Comparison of ENCODE assay signal across 8 mouse cellular contexts in the genomic region with DNA sequence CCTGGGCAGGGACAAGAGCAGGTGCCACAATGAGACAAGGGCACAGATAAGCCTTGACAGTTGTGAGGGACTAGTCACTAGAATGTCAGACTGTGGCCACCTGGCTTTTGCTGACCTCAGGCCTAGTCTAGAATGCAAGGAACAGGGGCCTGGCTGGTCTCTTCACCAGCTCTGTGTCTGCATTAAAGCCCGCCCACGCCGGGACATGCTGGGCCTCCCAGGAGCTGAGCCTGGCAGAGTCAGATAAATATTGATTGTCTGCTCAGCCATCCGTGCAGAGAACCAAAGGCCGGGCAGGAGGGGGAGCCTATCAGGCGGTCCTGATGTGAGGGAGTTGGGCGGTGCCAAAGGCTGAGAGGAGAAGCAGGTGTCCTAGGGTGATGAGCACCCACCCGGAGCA. TPM values are rescaled to one million over a fixed set of nuclear protein-coding genes. Genes with fewer than 3 reads are reported as not detected.
A peak's percentile ranks its signal among the peaks of the same experiment; 100 is the strongest.
DNase-seq lines count a peak whose midpoint lies in the region; ATAC-seq lines count a peak whose summit lies in the region.

No protein-coding gene starts in this region.

- H3K36me3 ChIP-seq in limb, embryonic 11.5 days (ENCODE audit: control insufficient read depth, insufficient read depth, low read length) = no peaks in the 10 kb centered on the region
- no peaks in the 10 kb centered on the region for H3K36me3 ChIP-seq in limb, embryonic 10.5 days
- H3K36me3 ChIP-seq in hindbrain, embryonic 14.5 days (replicated peaks; ENCODE audit: control insufficient read depth, insufficient read depth) = no peaks in the 10 kb centered on the region
- no peaks in the 10 kb centered on the region for H3K36me3 ChIP-seq in midbrain, embryonic 15.5 days (replicated peaks)

- H3K9me3 ChIP-seq in limb, embryonic 11.5 days (ENCODE audit: control insufficient read depth, low read length) = no peaks in the 10 kb centered on the region
- H3K9me3 ChIP-seq in limb, embryonic 10.5 days (replicated peaks) = no peaks in the 10 kb centered on the region
- no peaks in the 10 kb centered on the region for H3K9me3 ChIP-seq in hindbrain, embryonic 14.5 days (ENCODE audit: control insufficient read depth, low read length)
- H3K9me3 ChIP-seq in midbrain, embryonic 15.5 days = no peaks in the 10 kb centered on the region

- no peak overlapping the region for H3K9ac ChIP-seq in limb, embryonic 11.5 days (ENCODE audit: low read length)
- H3K9ac ChIP-seq in hindbrain, embryonic 14.5 days = peak overlapping the region; percentile 22; the same call in 1 of the 2 replicates
- H3K9ac ChIP-seq in midbrain, embryonic 15.5 days = no peak overlapping the region

- H3K4me2 ChIP-seq in limb, embryonic 11.5 days (ENCODE audit: low read depth, severe bottlenecking) = no peak overlapping the region
- H3K4me2 ChIP-seq in hindbrain, embryonic 14.5 days (replicated peaks) = no peak overlapping the region
- H3K4me2 ChIP-seq in midbrain, embryonic 15.5 days = no peak overlapping the region

- H3K4me3 ChIP-seq in limb, embryonic 11.5 days (ENCODE audit: low read depth, low read length) = no peak overlapping the region
- no peak overlapping the region for H3K4me3 ChIP-seq in limb, embryonic 10.5 days
- H3K4me3 ChIP-seq in hindbrain, embryonic 14.5 days (replicated peaks; ENCODE audit: low read length) = no peak overlapping the region
- H3K4me3 ChIP-seq in midbrain, embryonic 15.5 days = no peak overlapping the region

- H3K27me3 ChIP-seq in limb, embryonic 11.5 days (ENCODE audit: control insufficient read depth, insufficient read depth, low read length) = no peaks in the 10 kb centered on the region
- H3K27me3 ChIP-seq in limb, embryonic 10.5 days (ENCODE audit: low read depth, poor library complexity, severe bottlenecking) = peaks cover 23% of the 10 kb centered on the region
- H3K27me3 ChIP-seq in hindbrain, embryonic 14.5 days (ENCODE audit: control insufficient read depth, insufficient read depth, low read length) = no peaks in the 10 kb centered on the region
- no peaks in the 10 kb centered on the region for H3K27me3 ChIP-seq in midbrain, embryonic 15.5 days (replicated peaks)

- H3K4me1 ChIP-seq in limb, embryonic 11.5 days (ENCODE audit: control insufficient read depth, insufficient read depth, low read length) = no peaks in the 10 kb centered on the region
- H3K4me1 ChIP-seq in limb, embryonic 10.5 days = peaks cover 22% of the 10 kb centered on the region
- peaks cover 21% of the 10 kb centered on the region for H3K4me1 ChIP-seq in hindbrain, embryonic 14.5 days (replicated peaks; ENCODE audit: control insufficient read depth, insufficient read depth, low read length)
- H3K4me1 ChIP-seq in midbrain, embryonic 15.5 days = peaks cover 11% of the 10 kb centered on the region

- no peak for DNase-seq in limb, embryonic 11.5 days (ENCODE audit: low spot score)
- DNase-seq in limb, embryonic 10.5 days (ENCODE audit: low spot score) = no peak
- peak; percentile 97 for DNase-seq in c-Kit-positive CD71-positive TER-119-negative erythroid progenitor cells, embryonic 14.5 days (ENCODE audit: low read depth)
- DNase-seq in hindbrain, embryonic 14.5 days (ENCODE audit: low spot score) = peak; percentile 57
- DNase-seq in T-cell, adult 2 months (ENCODE audit: low spot score) = no peak
- DNase-seq in thymus, postnatal 10 days (ENCODE audit: low spot score in 2 of 2) = no peak

- H3K27ac ChIP-seq in limb, embryonic 11.5 days (replicated peaks; ENCODE audit: low read depth, low read length) = no peak overlapping the region
- no peak overlapping the region for H3K27ac ChIP-seq in limb, embryonic 10.5 days
- peak overlapping the region; percentile 84 for H3K27ac ChIP-seq in hindbrain, embryonic 14.5 days
- H3K27ac ChIP-seq in midbrain, embryonic 15.5 days = peak overlapping the region; percentile 36; the same call in 1 of the 2 replicates

- 36% methylated on average over 8 of the region's 8 CpGs for WGBS in limb, embryonic 11.5 days
- 31% methylated on average over 8 of the region's 8 CpGs for WGBS in limb, embryonic 10.5 days
- 6% methylated on average over 8 of the region's 8 CpGs for WGBS in hindbrain, embryonic 14.5 days
- 7% methylated on average over 8 of the region's 8 CpGs for WGBS in midbrain, embryonic 15.5 days

- ATAC-seq in limb, embryonic 11.5 days (ENCODE audit: insufficient number of reproducible peaks, low FRiP score, low TSS enrichment, low read depth) = 0 out of 2 replicates have a peak, but pooled peaks have one; percentile 51
- ATAC-seq in hindbrain, embryonic 14.5 days (ENCODE audit: low FRiP score) = peak; percentile 61; the same call in 1 of the 2 replicates
- peak; percentile 43; the same call in 1 of the 2 replicates for ATAC-seq in midbrain, embryonic 15.5 days (replicated peaks)
- ATAC-seq in frontal cortex, adult (ENCODE audit: low TSS enrichment) = no peak

RNA-seq across cellular contexts. Expression of gene Atp2b4, which starts 24.7 kb away (rescaled TPM):
- 5.8 and 7.4 TPM in 2 replicates for polyA plus RNA-seq in limb, embryonic 11.5 days (2014; fragmentation: Nextera tagmentation; extraction: Ambion mirVana)
- polyA plus RNA-seq in limb, embryonic 10.5 days (2016; fragmentation: Nextera tagmentation; extraction: Ambion mirVana) = 2.5 and 3.5 TPM in 2 replicates
- 21.1 and 23.3 TPM in 2 replicates for polyA plus RNA-seq in hindbrain, embryonic 14.5 days (2014; fragmentation: Nextera tagmentation; extraction: Ambion mirVana)
- polyA plus RNA-seq in midbrain, embryonic 15.5 days (2015; fragmentation: Nextera tagmentation; extraction: Ambion mirVana) = 11.3 and 11.6 TPM in 2 replicates

Comparison
In these comparisons a context has a peak if more than half of its experiments do, and no peak if none do; other contexts are left out.
1. DNase-seq: peak in c-Kit-positive CD71-positive TER-119-negative erythroid progenitor cells, embryonic 14.5 days (single experiment) and hindbrain, embryonic 14.5 days (single experiment); none in limb, embryonic 11.5 days (single experiment), limb, embryonic 10.5 days (single experiment), T-cell, adult 2 months (single experiment) and thymus, postnatal 10 days (0 of 2).
2. H3K27ac ChIP-seq: peak in hindbrain, embryonic 14.5 days (single experiment) and midbrain, embryonic 15.5 days (single experiment); none in limb, embryonic 11.5 days (single experiment) and limb, embryonic 10.5 days (single experiment).